Mouse (Mus musculus) gastrocnemius, postnatal 10 days (tissue): ENCODE data around the gene Gm28557. TPM values are rescaled to one million over a fixed set of nuclear protein-coding genes. Genes with fewer than 3 reads are reported as not detected.
"Not testable (repeated sequence)": the region's sequence is repeated elsewhere in the genome, so short reads cannot be mapped to it uniquely, and the experiment has no call there.

ENCODE experiments used
- DNase-seq: peaks from one replicate; pipeline ENCODE4 v3.0.0; 2021; ENCODE audit warnings: mixed read lengths
- long read RNA-seq, 2 experiments: library from polyadenylated mRNA; stranded (forward); transcript quantifications; one replicate each; pipeline ENCODE4 v2.0.0; 2021
- total RNA-seq, 2 experiments: library from RNA; stranded (reverse); gene quantifications; 2 replicates each; pipeline ENCODE4 v1.2.3; 2021

Gm28557 gene
- 1 to 10 TPM; 1.1 to 2.1 TPM for total RNA-seq
- long read RNA-seq, experiment 1, partial matches to known transcripts = 0 of 2 reads
- long read RNA-seq, experiment 1, other reads (novel, unspliced or antisense) = 2 of 2 reads
- long read RNA-seq, experiment 2 = 0 reads

- peak; percentile 74 for DNase-seq
These were observed at the start of gene Gm28557 for GRCm38 (mm10) chr13:67108194-67108820. Gene Gm28557 (minus strand): TSS chr13:67108604.

- peak; percentile 63 for DNase-seq
These were observed 19.8 kb upstream of the Gm28557 start for GRCm38 (mm10) chr13:67128038-67128721.

GRCm38 (mm10) chr13:67127507-67127906, 19.1 kb upstream of the Gm28557 start:
- DNase-seq = not testable (repeated sequence)

- no peak for DNase-seq
These were observed 16.1 kb upstream of the Gm28557 start for GRCm38 (mm10) chr13:67124460-67124859.

- not testable (repeated sequence) for DNase-seq
These were observed 13.0 kb upstream of the Gm28557 start, which contains the start of gene Zfp759 for GRCm38 (mm10) chr13:67121360-67121759. Gene Zfp759 (plus strand): TSS chr13:67121660.

GRCm38 (mm10) chr13:67116163-67116562, 7.8 kb upstream of the Gm28557 start, which contains the start of gene Rslcan18:
Gene Rslcan18 (minus strand): TSS chr13:67116263.
- not testable (repeated sequence) for DNase-seq

- DNase-seq = no peak
These were observed 4.9 kb upstream of the Gm28557 start for GRCm38 (mm10) chr13:67113287-67113686.

- no peak for DNase-seq
These were observed 3.7 kb upstream of the Gm28557 start for GRCm38 (mm10) chr13:67112096-67112495.

- DNase-seq = peak; percentile 10
These were observed 410 bp upstream of the Gm28557 start for GRCm38 (mm10) chr13:67108821-67109206.

GRCm38 (mm10) chr13:67107681-67108080, 723 bp downstream of the Gm28557 start:
- no peak for DNase-seq

- no peak for DNase-seq
These were observed 10.5 kb downstream of the Gm28557 start, which contains the start of gene Zfp708 for GRCm38 (mm10) chr13:67097876-67098275. Gene Zfp708 (minus strand): TSS chr13:67097976.

GRCm38 (mm10) chr13:67090154-67090553, 18.2 kb downstream of the Gm28557 start:
- DNase-seq = no peak

- DNase-seq = no peak
These were observed 26.5 kb downstream of the Gm28557 start for GRCm38 (mm10) chr13:67081946-67082345.

- DNase-seq = peak; percentile 74
These were observed 27.2 kb downstream of the Gm28557 start for GRCm38 (mm10) chr13:67081142-67081713.

GRCm38 (mm10) chr13:67077244-67077643, 31.2 kb downstream of the Gm28557 start:
- no peak for DNase-seq

- DNase-seq = no peak
These were observed 35.6 kb downstream of the Gm28557 start for GRCm38 (mm10) chr13:67072786-67073185.

GRCm38 (mm10) chr13:67065386-67065785, 43.0 kb downstream of the Gm28557 start:
- no peak for DNase-seq

GRCm38 (mm10) chr13:67062427-67062826, 46.0 kb downstream of the Gm28557 start:
- DNase-seq = no peak

GRCm38 (mm10) chr13:67060786-67061358, 47.5 kb downstream of the Gm28557 start, which contains the start of gene Zfp712:
Gene Zfp712 (minus strand): TSS chr13:67061170.
- peak; percentile 81 for DNase-seq

- no peak for DNase-seq
These were observed 48.1 kb downstream of the Gm28557 start for GRCm38 (mm10) chr13:67060161-67060785.
